Mouse (Mus musculus): ENCODE results near the gene Ppil3.

Gene Ppil3

DNA sequence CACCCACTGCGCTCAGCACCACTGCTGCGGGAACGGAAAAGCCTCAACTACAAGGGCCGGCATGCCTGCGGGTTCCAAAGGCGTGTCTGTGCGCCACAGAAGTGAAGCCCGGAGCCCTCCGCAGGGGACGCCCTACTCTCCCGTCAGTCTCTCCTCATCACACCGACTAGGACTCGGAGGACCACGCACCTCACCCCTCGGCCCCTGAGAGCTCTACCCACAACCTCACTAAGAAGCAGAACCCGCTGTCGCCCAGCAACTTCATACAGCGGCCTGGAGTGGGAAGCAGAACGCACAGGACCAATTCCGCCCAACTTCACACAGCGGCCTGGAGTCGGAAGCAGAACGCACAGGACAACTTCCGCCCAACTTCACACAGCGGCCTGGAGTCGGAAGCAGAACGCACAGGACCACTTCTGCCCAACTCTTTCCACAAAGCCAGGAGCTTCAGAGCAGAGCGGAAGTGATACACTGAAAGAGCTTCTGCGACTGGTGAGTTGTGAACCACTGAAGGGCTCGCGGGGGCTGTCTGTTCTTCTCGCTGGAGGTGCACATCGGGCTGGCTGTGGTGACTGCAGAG lies at the start of gene Ppil3, which contains the start of gene Nif3l1:
Gene Ppil3 (minus strand): TSS at position 344 of the 580 bp plus-strand sequence.
Gene Nif3l1 (plus strand): TSS at position 9 of the 580 bp plus-strand sequence.
- DNase-seq: peak; percentile 99

DNA sequence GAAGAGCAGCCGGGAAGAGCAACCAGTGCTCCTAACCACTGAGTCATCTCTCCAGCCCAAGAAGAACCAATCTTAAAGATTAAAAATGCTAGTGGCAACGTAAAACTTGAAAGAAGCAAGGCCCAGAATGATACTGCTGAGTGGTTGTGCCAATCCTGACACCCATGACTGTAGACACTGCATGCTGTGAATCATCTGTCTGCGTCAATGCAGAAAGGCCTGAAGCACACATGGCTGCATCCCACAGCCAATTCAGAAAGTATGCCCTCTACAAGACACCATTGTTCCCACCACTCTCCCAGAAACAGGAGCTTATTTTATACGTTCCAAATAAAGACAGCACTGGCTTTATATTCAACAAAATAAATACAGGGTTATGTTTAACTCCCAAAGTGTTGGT lies 37.4 kb upstream of the Ppil3 start:
- no peak for DNase-seq

DNA sequence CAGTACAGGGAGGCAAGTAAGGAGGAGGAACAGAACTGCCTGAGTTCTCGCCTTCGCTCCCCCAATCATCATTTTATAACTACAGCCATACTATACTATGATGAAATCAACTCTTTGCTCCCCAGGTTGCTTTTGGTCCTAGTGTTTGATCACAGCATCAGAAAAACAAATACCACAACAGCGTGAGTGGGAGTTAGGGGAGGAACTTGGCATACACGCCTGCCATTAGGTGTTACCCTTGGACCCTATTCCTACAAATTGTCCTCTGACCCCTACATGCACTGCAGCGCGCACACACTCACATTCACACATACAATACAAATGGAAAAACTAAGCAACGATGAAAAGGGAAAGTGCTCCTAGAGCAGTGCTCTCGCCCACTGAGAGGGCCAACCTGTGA lies 30.4 kb upstream of the Ppil3 start:
- no peak for DNase-seq

DNA sequence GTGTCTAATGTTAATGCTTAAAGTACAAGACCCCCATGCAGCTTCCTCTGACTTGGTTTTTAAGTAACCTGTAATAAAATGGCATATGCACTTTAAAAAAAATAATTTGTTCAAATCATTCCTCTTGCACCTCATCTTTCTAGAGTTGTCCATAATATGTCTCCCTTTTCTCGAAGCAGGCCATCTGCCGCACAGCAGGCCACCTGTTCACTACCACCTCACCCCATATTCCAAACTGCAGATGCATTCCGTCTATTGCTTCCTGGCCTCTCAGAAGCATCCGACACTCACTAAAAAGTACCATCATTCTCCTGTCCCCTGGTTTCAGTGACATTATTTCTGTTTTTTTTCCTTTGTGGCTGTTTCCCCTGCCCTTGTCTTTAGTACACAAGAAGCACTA lies 20.3 kb upstream of the Ppil3 start:
- DNase-seq: no peak

GRCm38 (mm10) chr1:58465042-58465441 lies 19.8 kb upstream of the Ppil3 start:
- no peak for DNase-seq

DNA sequence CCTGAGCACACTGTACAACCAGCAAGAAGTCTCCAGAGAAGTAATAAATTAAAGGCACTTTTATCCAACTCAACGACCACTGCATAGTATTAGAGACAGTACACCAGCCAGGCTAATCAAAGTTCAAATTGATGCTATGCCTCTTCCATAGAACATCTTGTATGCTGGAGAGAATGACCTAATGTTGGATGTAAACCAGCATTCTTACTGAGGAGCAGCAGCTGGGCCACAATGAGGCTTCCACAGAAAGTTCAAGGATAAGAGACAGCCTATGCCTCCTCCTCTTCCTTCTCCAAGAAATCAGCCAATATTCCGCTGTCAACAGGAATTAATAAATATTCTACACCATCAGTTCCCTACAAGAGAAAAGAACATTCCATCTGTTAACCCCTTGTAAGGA lies 18.6 kb upstream of the Ppil3 start:
- DNase-seq: peak; percentile 81

- DNase-seq: no peak
Observed at GRCm38 (mm10) chr1:58460566-58460965, 15.3 kb upstream of the Ppil3 start.

DNA sequence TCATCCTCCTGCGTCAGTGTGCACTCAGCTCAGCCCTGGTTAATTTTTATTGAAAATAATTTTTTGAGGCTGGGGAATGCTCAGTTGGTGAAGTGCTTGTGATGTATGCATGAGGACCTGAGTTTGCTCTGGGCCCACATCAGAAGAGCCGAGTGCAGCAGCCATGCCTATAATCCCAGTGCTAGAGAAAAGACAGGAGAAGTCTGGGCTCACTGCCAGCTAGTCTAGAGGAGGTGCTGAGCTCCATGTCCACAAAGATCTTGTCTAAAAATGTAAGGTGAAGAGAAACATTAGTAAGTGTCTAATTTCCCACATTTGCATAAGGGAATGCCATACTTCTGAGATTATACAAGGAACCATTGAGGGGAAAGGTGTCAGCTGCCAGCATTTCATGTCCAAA lies 13.6 kb upstream of the Ppil3 start:
- DNase-seq: peak; percentile 52

DNA sequence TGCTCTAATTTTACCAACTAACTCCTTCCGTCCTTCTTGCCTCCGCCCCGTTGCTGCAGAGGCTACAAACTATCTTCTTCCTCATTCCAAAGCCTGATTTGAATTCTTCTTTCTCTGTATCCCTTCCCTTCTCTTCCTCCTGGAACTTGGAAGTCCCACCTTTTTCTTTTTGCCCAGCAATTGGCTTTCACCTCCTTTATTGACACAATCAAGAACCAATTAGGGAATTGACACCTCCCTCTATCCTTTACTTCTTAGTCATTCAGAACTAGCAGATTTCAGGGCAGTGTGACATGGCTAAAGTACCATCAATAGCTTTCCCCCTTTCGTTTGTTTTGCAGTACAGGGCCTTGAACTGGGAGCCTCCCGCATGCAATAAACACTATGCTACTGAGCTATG lies 12.9 kb upstream of the Ppil3 start:
- peak; percentile 87 for DNase-seq

GRCm38 (mm10) chr1:58454316-58454715 lies 9.0 kb upstream of the Ppil3 start:
- DNase-seq: peak; percentile 59

GRCm38 (mm10) chr1:58448396-58448795 lies 3.1 kb upstream of the Ppil3 start:
- no peak for DNase-seq

DNA sequence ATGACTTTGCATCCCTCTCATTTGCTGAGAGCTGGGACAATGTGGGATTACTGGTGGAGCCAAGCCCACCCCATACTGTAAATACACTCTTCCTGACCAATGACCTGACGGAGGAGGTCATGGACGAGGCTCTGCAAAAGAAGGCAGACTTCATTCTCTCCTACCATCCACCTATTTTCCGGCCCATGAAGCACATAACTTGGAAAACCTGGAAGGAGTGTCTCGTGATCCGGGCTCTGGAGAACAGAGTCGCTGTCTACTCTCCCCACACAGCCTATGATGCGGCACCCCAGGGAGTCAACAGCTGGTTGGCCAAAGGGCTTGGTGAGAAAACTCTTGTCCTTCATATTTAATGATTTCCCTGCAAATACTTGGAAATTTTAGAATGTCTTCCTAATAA lies 2.5 kb upstream of the Ppil3 start:
- no peak for DNase-seq

DNA sequence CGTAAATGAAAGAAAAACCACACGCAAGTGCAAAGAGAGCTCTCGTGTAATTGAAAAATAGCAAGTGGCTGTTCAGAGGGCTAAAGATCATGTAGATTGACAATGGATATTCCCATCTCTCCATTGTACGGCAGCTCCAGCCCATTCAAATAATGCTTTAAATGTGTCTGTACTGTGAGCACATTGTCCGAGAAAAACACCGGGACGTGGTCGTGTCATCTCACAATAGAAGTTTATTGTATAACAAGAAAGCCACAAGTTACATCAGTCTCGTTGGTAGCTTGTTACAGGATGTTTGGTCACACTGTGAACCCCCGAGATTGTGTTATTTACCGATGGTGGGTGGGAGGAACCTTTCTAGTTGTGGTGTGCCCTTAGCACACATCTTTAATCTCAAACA lies 575 bp upstream of the Ppil3 start:
- no peak for DNase-seq

DNA sequence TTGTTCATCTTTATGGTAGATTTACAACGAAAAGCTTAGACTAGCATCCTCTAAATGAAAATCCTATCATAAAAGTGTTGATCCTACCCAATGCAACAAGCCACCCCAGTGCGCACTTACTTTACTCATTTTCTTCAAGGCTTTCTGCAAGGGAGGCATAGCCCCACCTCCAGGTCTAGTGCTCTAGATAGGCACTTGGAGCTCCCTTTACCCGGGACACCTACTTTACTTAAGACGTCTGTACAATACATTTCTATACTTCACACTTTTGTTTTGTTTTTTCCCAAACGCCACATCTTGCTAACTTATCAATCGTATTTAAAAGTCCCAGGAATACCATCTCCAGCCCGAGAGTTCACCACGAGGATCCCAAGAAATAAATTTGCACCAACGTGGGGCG lies 595 bp downstream of the Ppil3 start:
- no peak for DNase-seq

DNA sequence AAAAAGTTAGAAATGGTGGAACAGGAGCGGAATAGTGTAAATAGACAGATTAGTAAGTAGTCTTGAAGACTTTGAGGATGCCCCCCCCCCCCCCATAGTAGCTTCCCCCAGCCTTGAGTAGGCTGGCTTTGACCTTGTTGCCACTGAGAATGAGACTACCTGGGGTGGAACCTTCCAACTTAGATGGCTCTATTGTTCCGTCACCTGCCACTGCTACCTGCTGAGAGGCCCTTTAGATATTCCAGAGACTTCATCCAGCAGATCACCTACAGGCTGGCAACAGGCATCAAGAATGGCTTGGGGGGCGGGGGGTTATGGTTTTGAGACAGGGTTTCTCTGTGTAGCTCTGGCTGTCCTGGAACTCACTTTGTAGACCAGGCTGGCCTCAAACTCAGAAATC lies 20.7 kb downstream of the Ppil3 start:
- no peak for DNase-seq

DNA sequence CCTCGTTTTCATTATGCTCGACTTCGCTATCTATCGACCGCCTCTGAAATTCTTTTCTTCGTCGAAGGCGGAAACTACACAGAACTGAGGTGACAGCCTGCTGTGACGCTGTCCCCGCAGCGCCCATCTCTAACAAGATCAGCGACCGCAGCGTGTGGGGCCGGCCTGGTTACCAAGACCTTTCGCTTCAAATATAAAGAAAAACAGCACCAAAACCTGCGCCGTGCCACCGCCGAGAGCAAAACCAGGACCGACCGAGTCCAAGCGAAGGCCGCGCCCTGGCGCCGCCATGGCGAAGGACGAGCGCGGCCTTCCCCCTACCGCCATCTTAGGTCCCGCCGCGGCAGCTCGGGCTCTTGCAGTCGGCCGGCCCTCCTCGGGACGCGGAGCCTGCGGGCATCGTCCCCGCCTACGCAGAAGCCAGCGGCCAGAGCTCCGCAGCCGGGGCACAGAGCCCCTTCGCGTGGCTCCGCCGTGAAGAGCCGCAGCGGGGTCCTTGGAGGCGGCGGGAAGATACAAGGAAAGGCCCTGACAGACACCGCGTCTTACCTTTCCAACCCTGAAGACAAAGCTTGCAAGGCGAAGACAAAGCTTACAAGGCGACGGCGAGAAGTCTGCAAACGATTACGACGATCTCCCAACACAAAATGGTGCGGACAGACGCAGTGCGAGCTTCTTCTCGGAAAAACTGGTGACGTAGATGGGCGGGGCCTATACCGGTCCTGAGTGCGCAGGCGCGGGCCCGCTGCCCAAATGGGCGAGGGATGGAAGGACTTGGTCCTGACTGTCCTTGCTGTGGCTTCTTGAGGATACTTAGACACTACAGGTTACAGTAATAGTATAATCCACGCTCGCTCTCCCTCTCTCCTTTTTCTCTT lies 21.7 kb downstream of the Ppil3 start, which contains the start of gene Clk1:
Gene Clk1 (minus strand): TSS at position 696 of the 878 bp plus-strand sequence.
- peak; percentile 100 for DNase-seq

DNA sequence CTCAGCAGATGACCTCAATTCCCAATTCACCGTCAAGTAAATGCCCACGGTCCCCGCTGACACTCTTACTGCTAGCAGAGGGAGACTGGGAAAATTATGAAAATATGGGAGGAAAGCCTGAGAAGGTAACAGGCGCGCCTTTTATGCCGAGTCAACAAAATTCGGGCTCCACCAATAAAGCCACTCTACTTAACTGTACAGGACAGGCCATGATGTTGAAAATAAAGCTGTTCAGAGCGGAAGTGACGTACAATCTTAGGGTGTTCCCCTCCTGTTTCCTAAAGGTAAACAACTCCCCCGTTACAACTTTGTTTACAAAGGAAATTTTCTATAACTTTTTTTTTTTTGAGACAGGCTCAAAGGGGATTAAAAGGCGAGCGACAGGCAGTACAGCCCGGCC lies 22.4 kb downstream of the Ppil3 start:
- DNase-seq: peak; percentile 95

DNA sequence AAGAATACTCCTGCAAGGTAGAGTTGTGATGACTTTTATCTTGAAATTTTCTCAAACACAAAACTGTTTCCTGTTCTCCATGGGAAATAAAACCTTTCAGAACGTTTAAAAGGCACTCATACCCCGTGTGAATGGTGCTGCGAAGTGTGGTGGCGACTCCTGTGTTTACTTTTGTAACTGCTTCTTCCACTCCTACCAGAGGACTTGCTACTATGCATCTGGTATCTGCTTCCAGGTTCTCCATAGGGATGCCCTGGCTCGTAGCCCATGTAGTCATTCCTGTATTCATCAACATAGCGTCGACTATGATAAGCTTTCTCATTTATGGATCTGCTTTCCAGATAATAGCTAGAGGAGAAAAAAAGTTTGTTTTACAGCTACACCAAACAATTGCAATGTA lies 24.3 kb downstream of the Ppil3 start:
- DNase-seq: no peak

GRCm38 (mm10) chr1:58420032-58420431 lies 25.3 kb downstream of the Ppil3 start:
- DNase-seq: no peak

DNA sequence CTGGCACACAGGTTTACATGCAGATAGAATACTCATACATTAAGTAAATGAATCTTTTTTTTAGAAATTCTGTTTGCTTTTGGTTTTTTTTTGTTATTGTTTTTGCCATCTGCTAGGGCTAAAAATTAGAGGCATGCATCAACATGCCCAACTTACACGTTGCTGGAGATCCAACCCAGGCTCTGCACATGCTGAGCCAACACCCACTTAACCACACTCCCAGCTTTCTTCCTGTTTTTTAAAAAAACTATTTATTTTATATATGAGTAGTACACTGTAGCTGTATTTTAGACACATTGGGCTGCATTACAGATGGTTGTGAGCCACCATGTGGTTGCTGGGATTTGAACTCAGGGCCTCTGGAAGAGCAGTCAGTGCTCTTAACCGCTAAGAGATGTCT lies 29.2 kb downstream of the Ppil3 start:
- DNase-seq: no peak

DNA sequence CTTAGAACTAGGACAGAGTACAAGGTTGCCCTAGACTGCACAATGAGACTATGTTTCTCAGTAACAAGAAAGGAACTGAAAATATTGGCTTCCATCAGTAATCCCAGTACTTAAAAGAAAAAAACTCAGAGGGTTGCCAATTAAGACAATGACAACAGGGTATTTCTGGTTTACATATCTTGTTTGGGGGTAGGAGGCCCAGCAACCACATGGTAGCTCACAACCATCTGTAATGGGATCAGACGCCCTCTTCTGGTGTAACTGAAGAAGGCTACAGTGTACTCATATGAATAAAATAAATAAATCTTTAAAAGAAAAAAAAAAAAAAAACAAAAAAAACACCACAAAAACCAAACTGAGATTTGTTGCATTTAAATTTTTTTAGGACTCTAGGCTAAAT lies 29.8 kb downstream of the Ppil3 start:
- DNase-seq: no peak

DNA sequence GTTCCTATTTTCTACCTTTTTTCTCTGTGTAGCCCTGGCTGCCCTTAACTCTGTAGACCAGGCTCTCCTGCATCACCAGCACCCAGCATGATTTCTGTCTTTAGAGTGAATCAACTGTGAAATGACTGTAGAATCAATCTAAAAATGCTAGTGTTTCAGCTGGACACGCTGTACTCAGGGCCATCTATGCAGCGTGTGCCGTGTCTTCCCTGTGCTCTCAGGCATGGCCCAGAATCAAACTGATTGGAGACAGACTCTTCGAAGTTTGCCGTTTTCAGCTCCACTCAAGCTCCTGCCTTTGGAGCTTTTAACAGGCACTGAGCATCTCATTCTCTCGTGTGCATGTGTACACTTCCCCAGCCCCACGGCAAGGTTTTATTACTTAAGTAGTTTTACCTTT lies 34.5 kb downstream of the Ppil3 start:
- DNase-seq: peak; percentile 66

DNA sequence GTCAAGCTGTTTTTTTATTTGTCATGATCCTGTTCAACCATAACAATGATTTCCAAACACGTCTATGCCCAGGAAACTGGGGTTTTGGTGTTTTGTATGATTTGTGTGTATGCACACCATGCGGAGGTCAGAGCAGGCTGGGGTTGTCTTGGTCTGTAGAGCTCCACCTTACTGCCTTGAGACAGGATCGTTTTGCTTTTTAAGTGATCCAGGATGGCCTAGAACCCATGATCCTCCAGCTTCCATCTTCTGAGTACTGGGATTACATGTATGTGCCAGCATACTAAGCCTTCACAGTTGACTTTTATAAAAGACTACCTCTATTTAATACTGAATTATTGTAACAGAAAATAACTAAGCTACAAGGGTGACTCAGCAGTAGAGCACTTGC lies 35.1 kb downstream of the Ppil3 start:
- DNase-seq: no peak

- peak; percentile 84 for DNase-seq
Observed at GRCm38 (mm10) chr1:58409553-58410197, 35.6 kb downstream of the Ppil3 start.
